Mouse (Mus musculus): Measurements from ENCODE around the gene Cspg4. TPM values are rescaled to one million over a fixed set of nuclear protein-coding genes. Genes with fewer than 3 reads are reported as not detected.

Cspg4 gene
- polyA plus RNA-seq, 1 experiment from 2014 or later: 24.0 TPM

DNA sequence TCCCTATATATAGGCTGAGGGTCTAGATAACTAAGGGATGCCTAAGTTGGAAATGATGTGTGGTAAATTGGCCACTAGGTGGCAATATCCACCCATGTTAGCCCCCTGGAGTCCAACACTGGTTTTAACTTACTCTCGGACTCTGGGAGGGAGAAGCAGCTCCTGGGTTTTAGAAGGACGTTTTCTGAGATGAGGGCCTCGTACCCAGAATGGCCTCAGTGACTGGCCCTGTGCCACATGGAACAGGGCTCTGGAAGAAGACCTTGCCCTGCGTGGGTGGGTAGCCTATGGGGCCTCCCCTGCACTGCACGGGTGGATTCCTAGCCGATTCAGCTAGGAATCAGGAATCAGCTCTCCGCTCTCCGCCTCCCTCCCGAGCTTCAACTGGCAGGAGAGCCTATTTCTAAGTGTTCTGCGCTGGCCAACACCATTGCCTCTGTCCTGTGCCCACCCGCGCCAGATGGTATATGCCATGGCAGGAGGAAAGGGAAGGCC is 26.7 kb downstream of the Cspg4 start:
- no peak overlapping the region; the same call in 1 of the 2 replicates for H3K4me3 ChIP-seq (replicated peaks; ENCODE audit: low read length)
- H3K9ac ChIP-seq (ENCODE audit: low read length): peak overlapping the region; percentile 61
- no peaks in the 10 kb centered on the region for H3K27me3 ChIP-seq (ENCODE audit: control insufficient read depth, insufficient read depth, low read length)
- H3K36me3 ChIP-seq (ENCODE audit: control insufficient read depth, insufficient read depth, low read length): peaks cover 8% of the 10 kb centered on the region
- 0 out of 2 replicates have a peak, but pooled peaks cover 11% of the 10 kb centered on the region for H3K4me1 ChIP-seq (ENCODE audit: control insufficient read depth, insufficient read depth, low read length)
- peak; percentile 22; the same call in 1 of the 2 replicates for ATAC-seq (ENCODE audit: insufficient read depth, low FRiP score)
- H3K4me2 ChIP-seq (ENCODE audit: low read depth, low read length): peak overlapping the region; percentile 38; the same call in 1 of the 2 replicates
- WGBS: 32% methylated on average over 12 of the region's 12 CpGs
- H3K9me3 ChIP-seq (replicated peaks; ENCODE audit: control insufficient read depth, low read length): no peaks in the 10 kb centered on the region
- H3K27ac ChIP-seq (ENCODE audit: low read length): no peak overlapping the region

DNA sequence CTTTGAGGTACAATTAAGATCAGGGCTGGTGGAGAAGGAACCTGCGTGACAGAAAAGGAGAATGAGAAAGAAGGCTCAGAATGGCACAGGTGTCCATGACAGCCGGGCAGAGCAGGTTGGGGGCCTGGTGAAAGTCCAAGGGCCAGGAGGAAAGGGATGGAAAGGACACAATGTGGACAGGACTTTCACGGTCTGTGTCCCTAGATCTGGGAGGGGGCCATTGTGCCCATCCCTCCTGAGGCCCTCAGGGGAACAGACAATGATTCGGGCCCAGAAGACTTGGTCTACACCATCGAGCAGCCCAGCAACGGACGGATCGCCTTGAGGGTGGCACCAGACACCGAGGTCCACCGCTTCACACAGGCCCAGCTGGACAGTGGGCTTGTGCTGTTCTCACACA is 27.3 kb downstream of the Cspg4 start:
- H3K9ac ChIP-seq (ENCODE audit: low read length): no peak overlapping the region
- no peaks in the 10 kb centered on the region for H3K27me3 ChIP-seq (ENCODE audit: control insufficient read depth, insufficient read depth, low read length)
- WGBS: 91% methylated on average over 10 of the region's 10 CpGs
- no peak overlapping the region for H3K4me3 ChIP-seq (replicated peaks; ENCODE audit: low read length)
- peaks cover 8% of the 10 kb centered on the region for H3K36me3 ChIP-seq (ENCODE audit: control insufficient read depth, insufficient read depth, low read length)
- no peak overlapping the region for H3K27ac ChIP-seq (ENCODE audit: low read length)
- 0 out of 2 replicates have a peak, but pooled peaks cover 11% of the 10 kb centered on the region for H3K4me1 ChIP-seq (ENCODE audit: control insufficient read depth, insufficient read depth, low read length)
- no peaks in the 10 kb centered on the region for H3K9me3 ChIP-seq (replicated peaks; ENCODE audit: control insufficient read depth, low read length)
- no peak overlapping the region for H3K4me2 ChIP-seq (ENCODE audit: low read depth, low read length)
- ATAC-seq (ENCODE audit: insufficient read depth, low FRiP score): no peak

- Histone ChIP-seq H3K9me3 (replicated peaks; ENCODE audit: control insufficient read depth, low read length) (no peaks in the 10 kb centered on the region), H3K4me3 (replicated peaks; ENCODE audit: low read length) (no peak overlapping the region), H3K27me3 (ENCODE audit: control insufficient read depth, insufficient read depth, low read length) (no peaks in the 10 kb centered on the region), H3K4me2 (ENCODE audit: low read depth, low read length) (no peak overlapping the region), H3K36me3 (ENCODE audit: control insufficient read depth, insufficient read depth, low read length) (peaks cover under 1% of the 10 kb centered on the region; the same call in 1 of the 2 replicates), H3K4me1 (ENCODE audit: control insufficient read depth, insufficient read depth, low read length) (0 out of 2 replicates have a peak, but pooled peaks cover 11% of the 10 kb centered on the region), H3K27ac (ENCODE audit: low read length) (no peak overlapping the region), H3K9ac (ENCODE audit: low read length) (0 out of 2 replicates have a peak overlapping the region, but pooled peaks have one; percentile 32)
- 72% methylated on average over 8 of the region's 8 CpGs for WGBS
- ATAC-seq (ENCODE audit: insufficient read depth, low FRiP score): no peak
Observed at GRCm38 (mm10) chr9:56893313-56893712, 28.5 kb downstream of the Cspg4 start.

DNA sequence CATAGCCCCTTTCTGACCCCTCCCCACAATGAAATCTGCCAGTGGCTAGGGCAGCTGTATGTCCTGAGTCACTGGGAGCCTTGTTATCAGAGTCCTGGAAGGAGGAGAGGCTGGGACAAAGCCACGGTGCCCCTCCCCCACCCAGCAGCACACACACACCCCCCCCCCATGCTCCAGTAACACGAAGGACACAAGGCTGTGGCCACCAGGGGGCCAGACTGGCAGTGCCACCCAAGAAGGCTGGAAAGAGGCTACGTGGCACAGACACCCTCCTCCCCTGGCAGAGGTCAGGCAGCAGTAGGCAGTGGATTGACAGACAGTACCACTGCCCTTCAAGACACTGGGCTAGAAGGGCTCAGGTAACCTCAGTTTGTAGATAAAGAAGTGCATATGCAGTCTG is 29.2 kb downstream of the Cspg4 start:
- 24% methylated on average over 3 of the region's 3 CpGs for WGBS

GRCm38 (mm10) chr9:56896779-56897178 is 31.9 kb downstream of the Cspg4 start:
- H3K4me3 ChIP-seq (replicated peaks; ENCODE audit: low read length): no peak overlapping the region
- H3K9ac ChIP-seq (ENCODE audit: low read length): no peak overlapping the region
- no peak overlapping the region for H3K4me2 ChIP-seq (ENCODE audit: low read depth, low read length)
- no peak for ATAC-seq (ENCODE audit: insufficient read depth, low FRiP score)
- H3K36me3 ChIP-seq (ENCODE audit: control insufficient read depth, insufficient read depth, low read length): no peaks in the 10 kb centered on the region
- no peak overlapping the region for H3K27ac ChIP-seq (ENCODE audit: low read length)
- 0 out of 2 replicates have a peak, but pooled peaks cover 11% of the 10 kb centered on the region for H3K4me1 ChIP-seq (ENCODE audit: control insufficient read depth, insufficient read depth, low read length)
- no peaks in the 10 kb centered on the region for H3K27me3 ChIP-seq (ENCODE audit: control insufficient read depth, insufficient read depth, low read length)
- 85% methylated on average over 12 of the region's 12 CpGs for WGBS
- H3K9me3 ChIP-seq (replicated peaks; ENCODE audit: control insufficient read depth, low read length): no peaks in the 10 kb centered on the region

More for the DNA sequence above, 29.2 kb downstream of the Cspg4 start:
- H3K27me3 ChIP-seq (ENCODE audit: control insufficient read depth, insufficient read depth, low read length): no peaks in the 10 kb centered on the region
- H3K4me3 ChIP-seq (replicated peaks; ENCODE audit: low read length): no peak overlapping the region
- no peak overlapping the region for H3K27ac ChIP-seq (ENCODE audit: low read length)
- no peaks in the 10 kb centered on the region for H3K36me3 ChIP-seq (ENCODE audit: control insufficient read depth, insufficient read depth, low read length)
- H3K9me3 ChIP-seq (replicated peaks; ENCODE audit: control insufficient read depth, low read length): no peaks in the 10 kb centered on the region
- 0 out of 2 replicates have a peak, but pooled peaks cover 11% of the 10 kb centered on the region for H3K4me1 ChIP-seq (ENCODE audit: control insufficient read depth, insufficient read depth, low read length)
- peak; percentile 25; the same call in 1 of the 2 replicates for ATAC-seq (ENCODE audit: insufficient read depth, low FRiP score)
- 0 out of 2 replicates have a peak overlapping the region, but pooled peaks have one; percentile 9 for H3K4me2 ChIP-seq (ENCODE audit: low read depth, low read length)
- no peak overlapping the region for H3K9ac ChIP-seq (ENCODE audit: low read length)

DNA sequence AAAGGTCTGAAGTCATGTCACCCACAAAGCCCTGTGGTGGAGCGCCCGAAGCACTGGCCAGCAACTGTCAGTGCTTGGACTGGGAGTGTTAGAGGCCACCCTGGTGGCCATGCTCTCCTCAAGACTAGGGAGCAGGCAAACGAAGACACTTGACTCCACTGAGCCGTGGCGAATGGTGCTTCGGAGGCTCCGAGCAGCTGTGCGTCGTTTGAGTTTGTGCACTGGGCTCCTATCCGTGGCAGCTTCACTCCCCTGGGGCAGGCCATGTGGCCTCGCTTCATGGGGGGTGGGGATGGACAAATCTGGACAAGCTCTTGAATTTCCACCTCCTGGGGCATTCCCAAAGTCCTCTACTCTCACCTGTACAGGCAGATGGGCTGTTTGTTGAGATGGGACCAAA is 34.6 kb downstream of the Cspg4 start:
- Histone ChIP-seq H3K27ac (ENCODE audit: low read length) (no peak overlapping the region), H3K4me1 (ENCODE audit: control insufficient read depth, insufficient read depth, low read length) (no peaks in the 10 kb centered on the region), H3K36me3 (ENCODE audit: control insufficient read depth, insufficient read depth, low read length) (no peaks in the 10 kb centered on the region), H3K27me3 (ENCODE audit: control insufficient read depth, insufficient read depth, low read length) (no peaks in the 10 kb centered on the region), H3K4me3 (replicated peaks; ENCODE audit: low read length) (no peak overlapping the region), H3K4me2 (ENCODE audit: low read depth, low read length) (no peak overlapping the region), H3K9me3 (replicated peaks; ENCODE audit: control insufficient read depth, low read length) (no peaks in the 10 kb centered on the region), H3K9ac (ENCODE audit: low read length) (no peak overlapping the region)
- ATAC-seq (ENCODE audit: insufficient read depth, low FRiP score): no peak
- 75% methylated on average over 11 of the region's 11 CpGs for WGBS

DNA sequence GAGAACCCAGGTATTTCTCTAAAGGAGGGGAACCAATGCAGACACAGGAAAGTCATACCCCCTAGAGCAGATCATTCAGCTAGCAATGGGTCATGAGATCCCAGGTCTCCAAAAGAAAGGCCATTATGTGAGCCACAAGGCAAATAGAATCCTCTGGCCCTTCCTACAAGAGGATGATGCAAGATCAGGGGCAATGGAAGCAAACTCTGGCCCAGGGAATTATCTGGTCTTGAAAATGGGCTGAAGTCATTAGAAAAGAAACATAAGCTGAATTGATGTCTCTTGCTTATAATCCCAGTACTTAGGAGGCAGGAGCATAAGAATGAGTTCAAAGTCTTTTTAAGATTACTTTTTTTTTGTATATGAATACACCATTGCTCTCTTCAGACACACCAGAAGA is 35.2 kb downstream of the Cspg4 start:
- Histone ChIP-seq H3K27ac (ENCODE audit: low read length) (peak overlapping the region; percentile 88; the same call in 1 of the 2 replicates), H3K27me3 (ENCODE audit: control insufficient read depth, insufficient read depth, low read length) (no peaks in the 10 kb centered on the region)

GRCm38 (mm10) chr9:56900571-56900970 is 35.7 kb downstream of the Cspg4 start:
- 26% methylated on average over 9 of the region's 9 CpGs for WGBS
- ATAC-seq (ENCODE audit: insufficient read depth, low FRiP score): no peak
- Histone ChIP-seq H3K4me3 (replicated peaks; ENCODE audit: low read length) (no peak overlapping the region), H3K27me3 (ENCODE audit: control insufficient read depth, insufficient read depth, low read length) (no peaks in the 10 kb centered on the region), H3K4me2 (ENCODE audit: low read depth, low read length) (no peak overlapping the region), H3K36me3 (ENCODE audit: control insufficient read depth, insufficient read depth, low read length) (no peaks in the 10 kb centered on the region), H3K9me3 (replicated peaks; ENCODE audit: control insufficient read depth, low read length) (no peaks in the 10 kb centered on the region), H3K27ac (ENCODE audit: low read length) (peak overlapping the region; percentile 88), H3K9ac (ENCODE audit: low read length) (no peak overlapping the region), H3K4me1 (ENCODE audit: control insufficient read depth, insufficient read depth, low read length) (no peaks in the 10 kb centered on the region)

More for the DNA sequence above, 35.2 kb downstream of the Cspg4 start:
- Histone ChIP-seq H3K9me3 (replicated peaks; ENCODE audit: control insufficient read depth, low read length) (no peaks in the 10 kb centered on the region), H3K9ac (ENCODE audit: low read length) (no peak overlapping the region), H3K36me3 (ENCODE audit: control insufficient read depth, insufficient read depth, low read length) (no peaks in the 10 kb centered on the region), H3K4me2 (ENCODE audit: low read depth, low read length) (no peak overlapping the region), H3K4me3 (replicated peaks; ENCODE audit: low read length) (no peak overlapping the region), H3K4me1 (ENCODE audit: control insufficient read depth, insufficient read depth, low read length) (no peaks in the 10 kb centered on the region)
- no peak for ATAC-seq (ENCODE audit: insufficient read depth, low FRiP score)

DNA sequence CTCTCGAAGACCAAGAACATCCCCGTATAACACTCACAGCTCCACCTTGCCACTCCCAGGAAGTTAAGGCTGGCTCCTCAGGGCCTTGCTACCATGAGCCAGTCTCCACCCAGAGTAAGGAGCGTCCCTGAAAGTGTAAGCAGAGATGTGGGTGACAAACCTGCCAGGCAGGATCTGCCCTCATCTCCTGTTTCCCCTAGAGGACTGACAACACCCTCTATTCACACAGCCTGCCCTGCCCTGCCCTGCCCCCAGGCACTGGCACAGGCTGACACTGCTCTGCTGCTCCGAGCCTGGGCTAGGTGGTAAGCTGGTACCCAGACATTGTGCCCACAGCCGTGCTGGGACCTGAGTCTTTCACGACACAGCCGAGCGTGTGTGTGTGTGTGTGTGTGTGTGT is 36.4 kb downstream of the Cspg4 start:
- no peak overlapping the region for H3K4me2 ChIP-seq (ENCODE audit: low read depth, low read length)
- ATAC-seq (ENCODE audit: insufficient read depth, low FRiP score): peak; percentile 89
- 45% methylated on average over 8 of the region's 8 CpGs for WGBS
- no peak overlapping the region for H3K4me3 ChIP-seq (replicated peaks; ENCODE audit: low read length)
- no peaks in the 10 kb centered on the region for H3K36me3 ChIP-seq (ENCODE audit: control insufficient read depth, insufficient read depth, low read length)
- peak overlapping the region; percentile 16; the same call in 1 of the 2 replicates for H3K9ac ChIP-seq (ENCODE audit: low read length)
- H3K9me3 ChIP-seq (replicated peaks; ENCODE audit: control insufficient read depth, low read length): no peaks in the 10 kb centered on the region
- H3K4me1 ChIP-seq (ENCODE audit: control insufficient read depth, insufficient read depth, low read length): no peaks in the 10 kb centered on the region
- peak overlapping the region; percentile 88 for H3K27ac ChIP-seq (ENCODE audit: low read length)
- H3K27me3 ChIP-seq (ENCODE audit: control insufficient read depth, insufficient read depth, low read length): no peaks in the 10 kb centered on the region
